Mouse (Mus musculus): ENCODE measurements at regions not wholly inside any gene's neighbourhood (a gene's known extent, or its start where the extent isn't known, plus 50 kb on each side); places are given as distances from the start of the nearest gene placed in this dataset.

DNA sequence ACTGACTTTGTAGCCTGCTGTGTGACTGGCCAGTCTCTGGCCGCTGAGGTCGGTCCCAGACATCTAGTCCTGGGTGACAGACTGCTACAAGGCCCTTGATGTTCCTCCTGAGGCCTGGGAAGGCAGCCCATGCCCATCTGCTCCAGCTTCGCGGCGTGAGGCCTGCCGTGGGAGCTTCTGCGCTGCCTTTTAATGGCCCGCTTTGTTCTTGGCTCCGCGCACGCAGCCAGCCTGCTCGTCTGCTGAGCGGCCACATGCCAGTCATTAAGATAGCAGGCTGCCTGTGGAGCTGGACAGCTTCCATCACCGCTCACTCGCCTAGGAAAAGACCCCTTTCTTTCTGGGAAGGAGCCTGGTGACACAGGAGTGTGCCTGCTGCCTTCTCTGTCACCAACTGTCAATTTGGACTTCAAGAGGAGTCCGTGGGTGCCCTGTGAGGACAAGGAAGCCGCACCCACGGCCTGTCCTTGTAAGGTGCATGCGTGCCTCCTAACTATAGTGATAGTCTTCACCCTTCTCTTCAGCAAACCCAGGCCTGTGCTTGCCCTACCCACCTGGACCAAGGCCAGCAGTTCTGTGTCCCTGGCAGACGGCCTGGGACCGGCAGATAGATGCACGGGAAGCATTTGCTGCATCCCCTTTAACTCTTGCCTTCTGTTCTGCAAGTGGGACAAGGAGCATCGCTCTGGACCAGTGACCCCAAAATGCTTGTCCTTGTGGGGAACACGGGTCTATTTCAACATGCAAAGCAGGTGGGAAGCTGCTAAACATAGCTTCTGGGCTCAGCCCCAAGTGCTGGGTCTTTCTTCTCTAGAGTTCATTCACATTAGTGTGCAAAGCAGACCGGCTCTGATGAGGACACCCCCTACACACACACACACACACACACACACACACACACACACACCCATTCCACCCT lies 88.6 kb downstream of the Sik1 start:
- POLR2A ChIA-PET = interaction anchor here in 3 of 4 experiments (0.6 to 3.8 kb wide), 21 partner anchors 9 to 190 kb away, joined by 3 to 12 read pairs (median 4); no protein-coding TSS in a partner anchor
- CTCF ChIA-PET = interaction anchor here in 2 of 4 experiments (1.1 kb wide), 2 partner anchors 16 to 67 kb away, joined by 3 read pairs; no protein-coding TSS in a partner anchor

DNA sequence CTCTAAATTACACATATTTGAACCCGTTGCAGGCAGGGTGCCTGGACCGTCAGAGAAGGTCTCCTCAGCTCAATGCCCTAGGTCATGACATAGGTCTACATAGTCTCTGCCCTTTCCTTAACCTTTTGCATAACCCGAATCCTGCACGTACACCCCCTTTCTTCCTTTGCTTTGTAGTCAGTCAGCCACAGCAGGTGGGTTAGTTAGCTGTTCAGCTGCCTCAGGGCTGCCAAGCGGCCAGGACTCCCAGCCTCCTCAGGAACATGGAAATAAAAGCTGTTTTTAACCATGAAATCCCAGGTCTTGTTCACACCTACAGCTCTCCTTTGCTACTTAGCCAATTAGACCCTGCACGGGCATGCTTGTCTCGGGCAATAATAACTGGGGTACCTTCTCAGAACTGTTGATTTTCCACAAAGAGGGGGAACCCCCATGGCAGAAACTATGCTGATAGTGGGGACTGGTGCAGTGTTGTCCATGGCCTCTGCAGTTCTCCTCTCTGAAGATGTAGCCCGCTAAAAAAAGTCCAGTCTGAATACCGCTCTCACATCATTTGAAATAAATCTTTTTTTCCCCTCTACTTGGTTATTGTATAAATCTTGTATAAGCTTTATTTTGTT lies 83.3 kb downstream of the Sik1 start:
- POLR2A ChIA-PET = interaction anchor here in 3 of 4 experiments (0.6 to 3.4 kb wide), 30 partner anchors 11 to 104 kb away, joined by 3 to 14 read pairs (median 4); no protein-coding TSS in a partner anchor
- CTCF ChIA-PET = interaction anchor here (0.5 to 0.7 kb wide), 5 partner anchors 79 to 440 kb away, joined by 3 to 4 read pairs (median 3); no protein-coding TSS in a partner anchor

- CTCF ChIA-PET = interaction anchor here in 3 of 4 experiments (0.6 to 1.0 kb wide), 3 partner anchors 11 to 1006 kb away, joined by 3 to 4 read pairs (median 3); no protein-coding TSS in a partner anchor
- POLR2A ChIA-PET = interaction anchor here in 3 of 4 experiments (0.5 to 5.9 kb wide), 12 partner anchors 9 to 122 kb away, joined by 3 to 103 read pairs (median 4); no protein-coding TSS in a partner anchor
Measured at GRCm38 (mm10) chr17:31773882-31774281, 81.7 kb downstream of the Sik1 start.

DNA sequence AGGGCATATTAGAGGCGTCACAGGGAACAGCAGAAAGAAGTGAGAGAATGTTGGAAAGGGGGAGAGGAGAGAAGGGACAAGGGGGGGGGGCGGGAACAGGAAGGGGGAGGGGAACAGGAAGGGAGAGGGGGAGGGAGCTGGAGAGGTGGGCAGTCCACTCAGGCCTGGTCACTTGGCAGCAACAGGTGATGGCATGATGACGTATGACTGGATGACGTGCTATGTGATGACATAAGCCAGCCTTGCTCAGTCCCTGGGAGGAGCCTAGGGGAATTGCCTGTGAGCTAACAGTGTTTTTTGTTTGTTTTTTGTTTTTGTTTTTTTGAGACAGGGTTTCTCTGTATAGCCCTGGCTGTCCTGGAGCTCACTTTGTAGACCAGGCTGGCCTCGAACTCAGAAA lies 80.6 kb downstream of the Sik1 start:
- POLR2A ChIA-PET = interaction anchor here in 3 of 4 experiments (0.6 to 5.9 kb wide), 27 partner anchors 7 to 121 kb away, joined by 3 to 103 read pairs (median 7); no protein-coding TSS in a partner anchor
- CTCF ChIA-PET = interaction anchor here in 1 of 4 experiments (0.7 kb wide), 1 partner anchor 322 kb away, joined by 5 read pairs; no protein-coding TSS in a partner anchor

DNA sequence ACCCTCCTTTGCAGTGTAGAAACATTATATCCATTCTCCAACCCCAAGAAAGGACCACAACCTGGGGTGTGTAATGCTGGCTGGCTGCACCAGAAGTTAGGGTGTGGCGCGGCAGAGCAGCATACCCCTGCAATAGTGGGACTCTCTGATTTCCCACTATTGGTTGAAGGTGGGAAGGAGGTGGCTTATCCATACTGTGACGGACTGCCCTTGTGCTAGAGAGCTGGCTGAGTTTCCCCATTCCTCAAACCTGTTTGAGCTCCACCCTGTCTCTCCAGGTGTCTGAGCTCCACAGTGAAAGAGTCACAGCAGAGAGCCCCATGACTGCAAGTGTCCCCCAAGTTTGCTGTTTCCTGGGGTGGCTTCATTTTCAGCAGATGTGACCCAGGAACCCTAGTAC lies 79.6 kb downstream of the Sik1 start:
- CTCF ChIA-PET = interaction anchor here in 1 of 4 experiments (0.6 kb wide), 1 partner anchor 12 kb away, joined by 4 read pairs; no protein-coding TSS in a partner anchor
- POLR2A ChIA-PET = interaction anchor here in 3 of 4 experiments (0.5 to 5.9 kb wide), 29 partner anchors 8 to 322 kb away, joined by 3 to 103 read pairs (median 5); no protein-coding TSS in a partner anchor

DNA sequence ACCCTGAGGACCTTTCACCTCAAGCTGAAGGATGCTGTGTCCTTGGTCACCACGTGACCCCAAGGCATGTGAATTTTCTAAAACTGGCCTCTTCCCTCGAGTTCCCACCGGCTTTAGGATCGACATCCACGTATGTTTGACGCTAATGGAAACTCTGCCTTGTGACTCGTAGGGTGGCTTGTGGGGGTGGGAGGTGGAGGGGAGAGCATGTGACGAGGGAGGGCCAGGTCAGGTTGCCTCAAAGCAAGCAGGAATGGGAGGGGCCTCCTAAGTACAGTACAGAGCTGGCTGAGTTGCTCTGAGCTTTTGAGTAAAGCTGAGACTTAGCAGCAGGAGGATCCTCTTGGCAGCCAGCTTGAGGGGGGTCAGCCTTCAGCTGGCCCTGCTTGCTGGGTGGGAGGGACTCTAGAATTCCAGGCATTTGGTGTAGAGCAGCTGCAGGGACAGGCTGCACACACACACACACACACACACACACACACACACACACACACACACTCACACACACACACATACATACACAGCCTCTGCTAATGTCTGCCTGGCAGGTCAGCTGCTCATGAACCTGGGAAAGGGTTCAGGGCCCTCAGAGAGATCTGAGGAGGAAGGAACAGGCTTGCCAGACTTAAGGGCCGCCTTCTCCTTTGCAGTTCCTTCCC lies 78.5 kb downstream of the Sik1 start:
- CTCF ChIA-PET = interaction anchor here in 3 of 4 experiments (0.6 to 0.7 kb wide), 4 partner anchors 48 to 399 kb away, joined by 3 to 5 read pairs (median 4); no protein-coding TSS in a partner anchor
- POLR2A ChIA-PET = interaction anchor here in 3 of 4 experiments (0.6 to 5.9 kb wide), 50 partner anchors 9 to 519 kb away, joined by 3 to 103 read pairs (median 4); no protein-coding TSS in a partner anchor

GRCm38 (mm10) chr17:31777751-31778150 lies 77.9 kb downstream of the Sik1 start:
- CTCF ChIA-PET = no interaction called here

GRCm38 (mm10) chr17:31779466-31779865 lies 76.1 kb downstream of the Sik1 start:
- POLR2A ChIA-PET = interaction anchor here in 3 of 4 experiments (0.7 to 5.9 kb wide), 11 partner anchors 9 to 189 kb away, joined by 3 to 103 read pairs (median 11); no protein-coding TSS in a partner anchor

More at GRCm38 (mm10) chr17:31777751-31778150, 77.9 kb downstream of the Sik1 start:
- POLR2A ChIA-PET = interaction anchor here in 3 of 4 experiments (0.7 to 5.9 kb wide), 43 partner anchors 9 to 470 kb away, joined by 3 to 103 read pairs (median 4); no protein-coding TSS in a partner anchor

GRCm38 (mm10) chr17:31782251-31782650 lies 73.4 kb downstream of the Sik1 start:
- POLR2A ChIA-PET = interaction anchor here in 3 of 4 experiments (0.6 to 18.7 kb wide), 20 partner anchors 9 to 190 kb away, joined by 3 to 717 read pairs (median 4); no protein-coding TSS in a partner anchor
- CTCF ChIA-PET = no interaction called here

More at GRCm38 (mm10) chr17:31779466-31779865, 76.1 kb downstream of the Sik1 start:
- CTCF ChIA-PET = no interaction called here

DNA sequence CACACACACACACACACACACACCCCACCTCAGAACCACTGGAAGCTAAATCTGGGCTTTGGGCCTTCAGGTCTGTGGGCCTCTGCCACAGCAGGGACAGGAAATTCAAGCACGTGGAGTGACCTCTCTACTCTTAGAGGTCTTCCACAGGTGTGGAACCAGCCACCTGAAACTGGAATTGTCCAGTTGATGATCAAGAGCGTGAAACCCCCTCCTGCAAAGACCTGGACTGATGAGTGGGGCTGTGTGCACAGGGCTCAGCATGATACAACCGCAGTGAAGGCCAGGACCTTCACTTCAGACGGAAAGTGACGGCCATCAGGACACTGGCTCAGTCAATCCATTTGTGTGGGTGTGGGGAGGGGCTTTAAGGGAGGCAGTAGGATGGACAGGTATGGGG lies 72.5 kb downstream of the Sik1 start:
- CTCF ChIA-PET = no interaction called here
- POLR2A ChIA-PET = interaction anchor here in 3 of 4 experiments (0.6 to 18.7 kb wide), 21 partner anchors 9 to 397 kb away, joined by 3 to 717 read pairs (median 4); partner anchors contain the start of gene Pde9a (in 1 of the 3)

- ChIA-PET CTCF (interaction anchor here in 1 of 4 experiments (1.2 kb wide), 1 partner anchor 63 kb away, joined by 3 read pairs; no protein-coding TSS in a partner anchor), POLR2A (interaction anchor here in 3 of 4 experiments (0.6 to 18.7 kb wide), 24 partner anchors 9 to 95 kb away, joined by 3 to 717 read pairs (median 6); no protein-coding TSS in a partner anchor)
Measured at GRCm38 (mm10) chr17:31788316-31788715, 67.3 kb downstream of the Sik1 start.

GRCm38 (mm10) chr17:31789068-31789583 lies 66.5 kb downstream of the Sik1 start:
- ChIA-PET POLR2A (interaction anchor here in 3 of 4 experiments (0.6 to 18.7 kb wide), 32 partner anchors 8 to 200 kb away, joined by 3 to 717 read pairs (median 6); no protein-coding TSS in a partner anchor), CTCF (interaction anchor here in 2 of 4 experiments (0.6 to 1.2 kb wide), 3 partner anchors 36 to 63 kb away, joined by 3 to 4 read pairs (median 3); no protein-coding TSS in a partner anchor)

DNA sequence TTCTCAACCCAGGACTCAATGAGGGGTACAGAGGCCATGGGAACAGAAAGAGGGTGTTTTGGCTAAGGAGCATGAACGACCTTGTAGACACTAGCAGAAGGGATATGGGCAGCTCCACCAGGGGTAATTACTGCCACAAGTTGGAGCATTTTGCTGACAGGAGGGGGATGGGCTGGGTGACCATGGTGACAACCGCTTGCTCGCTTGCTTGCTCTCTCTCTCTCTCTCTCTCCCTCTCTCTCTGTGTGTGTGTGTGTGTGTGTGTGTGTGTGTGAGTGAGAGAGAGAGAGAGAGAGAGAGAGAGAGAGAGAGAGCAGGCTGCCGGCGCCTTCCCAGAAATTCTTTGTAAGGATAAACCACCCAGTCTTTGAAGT lies 65.7 kb downstream of the Sik1 start:
- CTCF ChIA-PET = interaction anchor here in 2 of 4 experiments (0.6 to 0.7 kb wide), 3 partner anchors 37 to 90 kb away, joined by 3 to 4 read pairs (median 3); no protein-coding TSS in a partner anchor
- POLR2A ChIA-PET = interaction anchor here in 3 of 4 experiments (0.6 to 18.7 kb wide), 28 partner anchors 8 to 118 kb away, joined by 3 to 717 read pairs (median 8); no protein-coding TSS in a partner anchor

DNA sequence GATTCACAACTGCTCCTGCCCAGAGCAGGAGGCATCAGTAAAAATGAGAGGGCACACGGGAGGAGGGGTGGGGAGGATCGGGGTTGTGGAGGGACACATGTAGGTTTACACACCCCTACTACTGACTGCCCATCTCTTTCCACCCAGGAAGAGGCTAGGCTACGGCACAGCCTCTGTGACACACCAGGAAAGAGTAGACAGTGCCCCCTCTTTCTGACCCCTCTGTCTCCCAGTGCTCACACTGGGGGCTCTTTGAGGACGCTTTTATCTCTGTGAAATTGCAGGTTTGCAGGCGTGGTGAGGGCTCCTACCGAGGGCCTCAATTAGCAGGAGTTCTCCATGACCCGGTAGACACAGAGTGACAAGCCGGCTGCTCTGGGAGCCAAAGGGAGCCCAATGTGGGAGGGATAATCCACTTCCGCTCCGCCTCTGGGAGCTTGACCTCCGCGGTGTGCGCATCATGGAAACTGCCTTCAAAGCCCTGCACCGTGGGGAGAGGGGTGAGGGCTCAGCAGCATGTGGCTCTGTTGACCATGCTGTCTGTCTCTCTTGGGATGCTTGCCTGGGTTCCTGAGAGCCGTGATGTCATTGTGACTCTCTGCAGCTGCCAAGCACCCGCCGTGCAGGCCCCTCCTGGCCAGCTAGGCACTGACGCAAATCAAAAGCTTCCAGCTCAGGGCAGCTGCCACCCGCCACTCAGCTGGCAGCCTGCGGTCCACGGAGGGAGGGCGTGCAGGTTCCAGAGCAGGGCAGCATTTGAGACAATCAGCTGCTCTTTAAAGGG lies 65.1 kb downstream of the Sik1 start:
- ChIA-PET POLR2A (interaction anchor here (0.6 to 18.7 kb wide), 40 partner anchors 8 to 738 kb away, joined by 3 to 717 read pairs (median 6); no protein-coding TSS in a partner anchor), CTCF (interaction anchor here in 1 of 4 experiments (2.1 kb wide), 1 partner anchor 14 kb away, joined by 7 read pairs; no protein-coding TSS in a partner anchor)

DNA sequence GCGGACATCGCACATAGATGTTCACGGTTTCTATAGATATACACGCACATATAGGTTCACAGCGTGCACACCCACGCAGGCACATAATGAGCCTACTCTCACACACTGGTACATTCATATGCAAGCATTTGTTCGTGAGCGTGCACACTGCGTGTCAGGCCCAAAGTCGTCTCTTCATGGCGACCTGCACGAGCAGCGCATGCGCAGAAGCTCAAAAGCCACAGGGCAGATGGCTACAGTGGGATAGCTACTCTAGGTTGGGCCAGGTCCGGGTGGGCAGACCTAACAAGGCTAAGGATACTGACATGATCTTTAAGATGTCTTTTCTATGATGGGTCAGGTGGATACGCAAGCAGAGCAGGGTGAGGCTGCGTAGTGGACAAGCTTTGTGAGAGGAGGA lies 63.9 kb downstream of the Sik1 start:
- POLR2A ChIA-PET = interaction anchor here in 3 of 4 experiments (0.6 to 18.7 kb wide), 42 partner anchors 9 to 155 kb away, joined by 3 to 717 read pairs (median 6); partner anchors contain the start of gene Cbs (in 1 of the 3)
- CTCF ChIA-PET = interaction anchor here in 3 of 4 experiments (0.6 to 2.2 kb wide), 4 partner anchors 13 to 242 kb away, joined by 3 to 7 read pairs (median 4); no protein-coding TSS in a partner anchor

DNA sequence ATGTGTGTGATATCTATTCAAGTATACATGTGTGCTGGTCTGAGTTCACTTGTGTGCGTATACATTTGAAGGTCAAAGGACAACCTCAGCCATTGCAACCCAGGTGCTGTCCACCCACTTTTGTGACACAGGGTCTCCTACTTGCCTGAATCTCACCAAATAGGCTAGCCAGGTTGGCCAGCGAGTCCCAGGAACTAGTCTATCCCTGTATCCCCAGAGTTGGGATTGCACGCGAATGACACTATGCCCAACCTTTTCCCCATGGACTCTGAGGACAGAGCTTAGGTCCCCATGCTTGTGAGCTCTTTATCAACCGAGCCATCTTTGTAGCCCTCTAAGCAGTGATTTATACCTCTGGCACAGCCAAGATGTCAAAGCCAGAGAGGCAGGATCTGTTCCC lies 62.6 kb downstream of the Sik1 start:
- ChIA-PET CTCF (interaction anchor here in 1 of 4 experiments (2.2 kb wide), 1 partner anchor 63 kb away, joined by 4 read pairs; no protein-coding TSS in a partner anchor), POLR2A (interaction anchor here (0.5 to 18.7 kb wide), 19 partner anchors 11 to 58 kb away, joined by 3 to 717 read pairs (median 14); no protein-coding TSS in a partner anchor)

Data from embryonic stem cell, embryonic (primary cell).